Mouse (Mus musculus) liver, embryonic 13.5 days (tissue): Measurements from ENCODE around the gene Sarnp. TPM values are rescaled to one million over a fixed set of nuclear protein-coding genes. Genes with fewer than 3 reads are reported as not detected.
A peak's percentile ranks its signal among the peaks of the same experiment; 100 is the strongest.

Source experiments
- ATAC-seq: fragments of 200-750 bp; cut with Nextera tagmentation; 2 replicates; pipeline ENCODE4 v1.8.0; 2017; ENCODE audit warnings: low read depth, mild to moderate bottlenecking, moderate number of reproducible peaks, moderate library complexity
- DNase-seq: peaks from one replicate; pipeline ENCODE4 v3.0.0; 2022
- H3K27ac ChIP-seq: fragments of 300-500 bp; sonication (generic); 2 replicates; pipeline ENCODE4 v1.5.1; 2015; ENCODE audit warnings: moderate library complexity, mild to moderate bottlenecking, inconsistent platforms
- H3K27me3 ChIP-seq: fragments of 300-500 bp; sonication (generic); 2 replicates; pipeline ENCODE4 v1.6.1; 2015; ENCODE audit warnings: mild to moderate bottlenecking, inconsistent platforms
- H3K36me3 ChIP-seq: fragments of 300-500 bp; sonication (generic); 2 replicates; pipeline ENCODE4 v1.6.1; 2015; ENCODE audit warnings: mild to moderate bottlenecking, inconsistent platforms
- H3K4me1 ChIP-seq: fragments of 300-500 bp; sonication (generic); replicated peaks from 2 replicates; pipeline ENCODE4 v1.6.1; 2015; ENCODE audit warnings: inconsistent platforms
- H3K4me2 ChIP-seq: fragments of 300-500 bp; sonication (generic); 2 replicates; pipeline ENCODE4 v1.6.1; 2015; ENCODE audit warnings: inconsistent platforms, mild to moderate bottlenecking, moderate library complexity
- H3K4me3 ChIP-seq: fragments of 300-500 bp; sonication (generic); replicated peaks from 2 replicates; pipeline ENCODE4 v1.5.1; 2015; ENCODE audit warnings: mild to moderate bottlenecking, inconsistent platforms
- H3K9ac ChIP-seq: fragments of 300-500 bp; sonication (generic); 2 replicates; pipeline ENCODE4 v1.6.1; 2015; ENCODE audit warnings: mild to moderate bottlenecking, inconsistent platforms
- H3K9me3 ChIP-seq: fragments of 300-500 bp; sonication (generic); replicated peaks from 2 replicates; pipeline ENCODE4 v1.6.1; 2016; ENCODE audit warnings: inconsistent platforms
- WGBS: fragments of 180-500 bp; shearing (Covaris S2); methylation state at CpG from one replicate; pipeline ENCODE4 v1.1.7; 2015; ENCODE audit not compliant: insufficient replicate concordance; 5-methylcytosine and 5-hydroxymethylcytosine counted together
- polyA plus RNA-seq: library from polyadenylated mRNA; unstranded; fragments of >200 nt; fragmentation: Nextera tagmentation; extraction: Ambion mirVana; gene quantifications from 2 replicates; pipeline ENCODE4 v1.2.1, GENCODE M21; 2015

Sarnp gene
- polyA plus RNA-seq, 1 experiment from 2014 or later = 147 TPM

GRCm38 (mm10) chr10:128861176-128861575 lies 44.0 kb downstream of the Sarnp start:
- no peaks in the 10 kb centered on the region; the same call in 1 of the 2 replicates for H3K4me1 ChIP-seq
- no peaks in the 10 kb centered on the region for H3K9me3 ChIP-seq
- H3K36me3 ChIP-seq = peaks cover 59% of the 10 kb centered on the region
- H3K27ac ChIP-seq = no peak overlapping the region
- no peak for DNase-seq
- H3K9ac ChIP-seq = no peak overlapping the region
- no peak overlapping the region for H3K4me2 ChIP-seq
- no peak overlapping the region for H3K4me3 ChIP-seq
- no peaks in the 10 kb centered on the region for H3K27me3 ChIP-seq
- ATAC-seq = no peak

- no peak overlapping the region for H3K9ac ChIP-seq
- no peak for DNase-seq
- H3K36me3 ChIP-seq = peaks cover 57% of the 10 kb centered on the region
- no peak overlapping the region for H3K27ac ChIP-seq
- ATAC-seq = no peak
- no peaks in the 10 kb centered on the region; the same call in 1 of the 2 replicates for H3K4me1 ChIP-seq
- WGBS = 71% methylated on average over 3 of the region's 3 CpGs
- no peaks in the 10 kb centered on the region for H3K27me3 ChIP-seq
- H3K4me2 ChIP-seq = no peak overlapping the region
- H3K4me3 ChIP-seq = no peak overlapping the region
- H3K9me3 ChIP-seq = no peaks in the 10 kb centered on the region
These were observed 48.9 kb downstream of the Sarnp start for GRCm38 (mm10) chr10:128866042-128866441.

GRCm38 (mm10) chr10:128866518-128866917 lies 49.4 kb downstream of the Sarnp start:
- Histone ChIP-seq H3K4me2 (no peak overlapping the region), H3K27ac (no peak overlapping the region), H3K27me3 (no peaks in the 10 kb centered on the region), H3K9ac (no peak overlapping the region), H3K36me3 (peaks cover 57% of the 10 kb centered on the region), H3K4me3 (no peak overlapping the region), H3K4me1 (no peaks in the 10 kb centered on the region; the same call in 1 of the 2 replicates), H3K9me3 (no peaks in the 10 kb centered on the region)
- DNase-seq (no peak), ATAC-seq (no peak)
- WGBS = 82% methylated on average over 1 of the region's 1 CpGs

GRCm38 (mm10) chr10:128870341-128870740 lies 53.2 kb downstream of the Sarnp start:
- DNase-seq (no peak), ATAC-seq (no peak)
- H3K27me3 ChIP-seq = no peaks in the 10 kb centered on the region
- H3K27ac ChIP-seq = no peak overlapping the region
- no peak overlapping the region for H3K4me3 ChIP-seq
- 68% methylated on average over 3 of the region's 3 CpGs for WGBS
- H3K9ac ChIP-seq = no peak overlapping the region
- H3K9me3 ChIP-seq = no peaks in the 10 kb centered on the region
- H3K4me1 ChIP-seq = no peaks in the 10 kb centered on the region
- no peak overlapping the region for H3K4me2 ChIP-seq
- H3K36me3 ChIP-seq = peaks cover 70% of the 10 kb centered on the region

- Histone ChIP-seq H3K9ac (no peak overlapping the region), H3K27ac (no peak overlapping the region), H3K36me3 (peaks cover 38% of the 10 kb centered on the region), H3K4me2 (no peak overlapping the region), H3K9me3 (no peaks in the 10 kb centered on the region), H3K27me3 (no peaks in the 10 kb centered on the region), H3K4me3 (no peak overlapping the region), H3K4me1 (no peaks in the 10 kb centered on the region)
- ATAC-seq = no peak
- DNase-seq = no peak
These were observed 61.2 kb downstream of the Sarnp start for GRCm38 (mm10) chr10:128878291-128878690.

- Histone ChIP-seq H3K9ac (no peak overlapping the region), H3K27ac (no peak overlapping the region), H3K9me3 (no peaks in the 10 kb centered on the region), H3K27me3 (no peaks in the 10 kb centered on the region), H3K36me3 (peaks cover 33% of the 10 kb centered on the region), H3K4me3 (no peak overlapping the region), H3K4me1 (no peaks in the 10 kb centered on the region), H3K4me2 (no peak overlapping the region)
- no peak for DNase-seq
- no peak for ATAC-seq
- 82% methylated on average over 2 of the region's 2 CpGs for WGBS
These were observed 61.7 kb downstream of the Sarnp start for GRCm38 (mm10) chr10:128878811-128879210.

- Histone ChIP-seq H3K9ac (no peak overlapping the region), H3K27me3 (no peaks in the 10 kb centered on the region), H3K36me3 (peaks cover 10% of the 10 kb centered on the region), H3K4me3 (no peak overlapping the region), H3K27ac (no peak overlapping the region), H3K9me3 (no peaks in the 10 kb centered on the region), H3K4me1 (peaks cover 24% of the 10 kb centered on the region), H3K4me2 (no peak overlapping the region)
- 77% methylated on average over 5 of the region's 5 CpGs for WGBS
- ATAC-seq (no peak), DNase-seq (no peak)
These were observed 64.9 kb downstream of the Sarnp start for GRCm38 (mm10) chr10:128882067-128882466.

- Histone ChIP-seq H3K27ac (peak overlapping the region; percentile 23; the same call in 1 of the 2 replicates), H3K9me3 (no peaks in the 10 kb centered on the region), H3K36me3 (no peaks in the 10 kb centered on the region), H3K27me3 (peaks cover 66% of the 10 kb centered on the region), H3K4me2 (peak overlapping the region; percentile 82), H3K4me1 (peaks cover 51% of the 10 kb centered on the region), H3K9ac (peak overlapping the region; percentile 13; the same call in 1 of the 2 replicates), H3K4me3 (peak overlapping the region; percentile 21)
- DNase-seq (no peak), ATAC-seq (peak; percentile 75)
- 4% methylated on average over 7 of the region's 7 CpGs for WGBS
These were observed 72.1 kb downstream of the Sarnp start for GRCm38 (mm10) chr10:128888941-128889827.

- peak overlapping the region; percentile 82 for H3K4me2 ChIP-seq
- peak overlapping the region; percentile 64 for H3K4me3 ChIP-seq
- no peak overlapping the region for H3K9ac ChIP-seq
- H3K27me3 ChIP-seq = peaks cover 72% of the 10 kb centered on the region
- DNase-seq = no peak
- no peaks in the 10 kb centered on the region for H3K36me3 ChIP-seq
- no peak overlapping the region for H3K27ac ChIP-seq
- no peak for ATAC-seq
- H3K4me1 ChIP-seq = peaks cover 48% of the 10 kb centered on the region
- no peaks in the 10 kb centered on the region for H3K9me3 ChIP-seq
- WGBS = 48% methylated on average over 1 of the region's 2 CpGs
These were observed 72.7 kb downstream of the Sarnp start for GRCm38 (mm10) chr10:128889846-128890245.

- 2% methylated on average over 40 of the region's 40 CpGs for WGBS
These were observed 73.5 kb downstream of the Sarnp start for GRCm38 (mm10) chr10:128890383-128891295.

GRCm38 (mm10) chr10:128891296-128892094 lies 74.4 kb downstream of the Sarnp start, which contains the start of gene Gdf11:
Gene Gdf11, minus strand, starts transcription at chr10:128891718.
- H3K36me3 ChIP-seq = no peaks in the 10 kb centered on the region
- H3K4me3 ChIP-seq = peak within 1 kb of the TSS; percentile 64
- H3K27ac ChIP-seq = no peak within 1 kb of the TSS
- H3K9me3 ChIP-seq = no peaks in the 10 kb centered on the region
- no peak for DNase-seq
- H3K27me3 ChIP-seq = peaks cover 89% of the 10 kb centered on the region
- H3K9ac ChIP-seq = peak within 1 kb of the TSS; percentile 61
- H3K4me2 ChIP-seq = peak within 1 kb of the TSS; percentile 82
- peaks cover 39% of the 10 kb centered on the region for H3K4me1 ChIP-seq
- no peak for ATAC-seq
- 1% methylated on average over 69 of the region's 89 CpGs for WGBS

More at GRCm38 (mm10) chr10:128890383-128891295, 73.5 kb downstream of the Sarnp start:
- Histone ChIP-seq H3K27me3 (peaks cover 80% of the 10 kb centered on the region), H3K4me2 (peak overlapping the region; percentile 82), H3K36me3 (no peaks in the 10 kb centered on the region), H3K9ac (peak overlapping the region; percentile 61), H3K4me1 (peaks cover 40% of the 10 kb centered on the region), H3K9me3 (no peaks in the 10 kb centered on the region), H3K4me3 (peak overlapping the region; percentile 64), H3K27ac (no peak overlapping the region)
- ATAC-seq = no peak
- DNase-seq = no peak
